Mouse (Mus musculus): ENCODE data around the gene Aagab. TPM values are rescaled to one million over a fixed set of nuclear protein-coding genes. Genes with fewer than 3 reads are reported as not detected.
A peak's percentile ranks its signal among the peaks of the same experiment; 100 is the strongest.

Gene Aagab
- polyA plus RNA-seq, 1 experiment = 4.4 TPM

DNA sequence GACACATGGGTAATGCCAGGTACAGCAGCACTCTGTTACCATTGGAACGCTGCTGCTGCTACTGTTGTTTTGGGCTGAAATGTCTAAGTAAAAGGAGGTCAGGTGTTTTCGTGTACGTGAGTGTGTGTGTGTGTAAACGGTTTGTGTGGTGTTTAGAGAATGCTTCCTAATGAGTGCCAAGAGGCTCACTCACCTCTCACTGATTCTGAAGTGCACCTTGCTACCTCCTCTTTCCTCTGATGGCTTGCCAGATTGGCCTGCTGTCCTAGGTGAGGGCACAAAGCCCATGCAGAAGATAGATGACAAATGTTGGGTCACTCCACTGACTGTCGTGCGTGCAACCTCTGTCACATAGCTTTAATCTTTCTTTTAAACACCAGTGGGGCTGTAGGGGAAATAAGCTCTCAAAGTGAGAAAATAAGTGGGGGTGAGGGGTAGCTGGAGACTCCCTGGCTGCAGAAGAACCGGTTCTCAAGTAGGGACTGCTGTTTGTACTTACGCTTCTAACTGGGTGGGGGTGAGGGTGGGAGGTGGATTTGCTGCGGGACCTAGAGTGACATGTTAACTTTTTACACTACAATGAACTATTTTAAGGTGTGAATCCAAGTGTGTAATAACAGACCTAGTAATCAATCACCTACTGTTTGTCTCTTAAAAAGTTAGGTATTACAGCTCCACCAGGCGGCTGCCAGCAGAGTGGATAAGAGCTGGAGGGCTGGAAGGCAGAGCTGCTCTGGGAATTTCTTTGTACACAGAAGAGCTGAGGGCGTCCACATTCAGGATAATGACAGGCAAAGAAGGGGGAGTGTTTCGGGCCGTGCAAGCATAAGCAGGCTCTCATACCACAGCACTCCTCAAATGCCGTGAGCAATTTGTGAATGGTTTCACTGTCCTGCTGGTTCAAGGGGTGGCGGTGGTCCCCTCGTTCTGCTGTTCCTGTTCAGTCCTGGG, 10.4 kb downstream of the Aagab start:
- TF ChIP-seq GATA1 (IDR thresholded peaks at IDR 0.05; ENCODE audit: borderline replicate concordance, low read length) (no peak), FLI1 (IDR thresholded peaks at IDR 0.05; ENCODE audit: low read length) (no peak)
- peaks cover 65% of the 10 kb centered on the region for H3K36me3 ChIP-seq (replicated peaks; ENCODE audit: low read length)
- H3K4me1 ChIP-seq = peaks cover 78% of the 10 kb centered on the region
- no peaks in the 10 kb centered on the region for H3K9me3 ChIP-seq
- H3K4me3 ChIP-seq (replicated peaks) = peak overlapping the region; percentile 81
- no peaks in the 10 kb centered on the region for H3K27me3 ChIP-seq (replicated peaks)

DNA sequence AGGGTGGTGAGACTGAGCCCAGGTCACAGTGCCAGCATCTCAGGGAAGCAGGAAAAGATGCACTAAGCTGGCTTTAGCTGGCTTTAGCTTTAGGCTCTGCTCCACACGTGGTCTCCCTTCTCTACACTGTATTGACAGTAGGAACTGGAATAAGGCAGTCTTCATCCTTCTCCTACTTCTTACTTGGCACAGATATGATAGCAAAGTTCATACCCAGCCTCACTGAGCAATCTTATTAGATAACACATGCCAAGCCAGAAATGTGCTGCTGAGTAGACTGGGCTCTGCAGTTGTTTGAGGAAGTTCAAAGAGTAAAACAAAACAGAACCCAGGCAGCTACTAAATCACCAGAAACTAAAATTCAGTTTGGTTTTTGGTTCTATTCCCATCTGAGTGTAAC, 11.1 kb downstream of the Aagab start:
- TF ChIP-seq FLI1 (IDR thresholded peaks at IDR 0.05; ENCODE audit: low read length) (no peak), GATA1 (IDR thresholded peaks at IDR 0.05; ENCODE audit: borderline replicate concordance, low read length) (no peak)
- H3K36me3 ChIP-seq (replicated peaks; ENCODE audit: low read length) = peaks cover 65% of the 10 kb centered on the region

DNA sequence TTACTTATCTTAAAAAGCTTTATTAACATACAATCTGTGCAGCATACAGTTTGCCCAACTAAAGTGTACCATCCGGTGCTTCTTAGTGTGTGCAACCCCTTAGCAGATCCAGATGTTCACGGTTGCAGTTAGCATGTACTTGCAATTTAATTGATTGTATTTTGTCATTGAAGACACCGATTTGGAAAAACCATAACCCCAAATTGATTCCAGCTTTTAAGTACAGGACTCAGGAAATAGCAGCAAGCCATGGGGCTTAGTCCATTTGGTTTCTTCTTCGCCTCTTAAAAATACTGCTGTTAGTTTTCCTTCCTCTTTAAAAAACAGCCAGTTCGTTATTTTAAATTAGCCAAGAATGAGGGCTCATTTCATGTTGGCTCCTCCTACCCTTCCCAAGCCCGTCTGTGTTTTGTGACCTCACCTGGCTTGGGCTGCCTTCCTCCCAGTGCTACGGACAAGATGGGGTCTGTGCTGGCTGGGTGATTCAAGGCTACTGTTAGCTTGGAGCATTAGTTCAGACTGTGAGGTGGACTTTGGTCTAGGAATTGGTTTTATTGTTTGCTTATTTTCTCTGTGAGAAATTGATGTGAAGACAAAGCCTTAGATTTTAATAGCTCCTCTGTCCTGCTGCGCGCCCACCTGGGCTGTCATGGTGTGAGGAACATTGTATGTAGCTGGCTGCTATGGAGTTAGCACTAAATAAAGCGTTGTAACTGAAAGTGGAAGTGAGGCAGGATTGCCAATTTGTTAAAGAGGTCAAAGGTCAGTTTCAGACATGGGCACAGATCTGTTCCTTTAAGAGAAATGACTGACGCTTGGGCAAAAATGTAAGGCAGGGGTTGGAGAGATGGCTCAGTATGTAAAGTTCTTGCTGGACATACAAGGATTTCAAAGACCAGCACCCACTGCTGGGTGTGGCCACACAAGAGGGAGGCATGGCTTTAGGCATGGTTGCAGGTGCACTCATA, 11.8 kb downstream of the Aagab start:
- H3K4me3 ChIP-seq (replicated peaks) = peak overlapping the region; percentile 48
- peaks cover 63% of the 10 kb centered on the region for H3K36me3 ChIP-seq (replicated peaks; ENCODE audit: low read length)
- no peak for TF ChIP-seq FLI1 (IDR thresholded peaks at IDR 0.05; ENCODE audit: low read length)
- TF ChIP-seq GATA1 (IDR thresholded peaks at IDR 0.05; ENCODE audit: borderline replicate concordance, low read length) = no peak
- H3K27me3 ChIP-seq (replicated peaks) = no peaks in the 10 kb centered on the region
- H3K9me3 ChIP-seq = no peaks in the 10 kb centered on the region
- peaks cover 64% of the 10 kb centered on the region for H3K4me1 ChIP-seq

More for the DNA sequence above, 11.1 kb downstream of the Aagab start:
- Histone ChIP-seq H3K4me3 (replicated peaks) (peak overlapping the region; percentile 46), H3K4me1 (peaks cover 71% of the 10 kb centered on the region), H3K9me3 (no peaks in the 10 kb centered on the region), H3K27me3 (replicated peaks) (no peaks in the 10 kb centered on the region)

DNA sequence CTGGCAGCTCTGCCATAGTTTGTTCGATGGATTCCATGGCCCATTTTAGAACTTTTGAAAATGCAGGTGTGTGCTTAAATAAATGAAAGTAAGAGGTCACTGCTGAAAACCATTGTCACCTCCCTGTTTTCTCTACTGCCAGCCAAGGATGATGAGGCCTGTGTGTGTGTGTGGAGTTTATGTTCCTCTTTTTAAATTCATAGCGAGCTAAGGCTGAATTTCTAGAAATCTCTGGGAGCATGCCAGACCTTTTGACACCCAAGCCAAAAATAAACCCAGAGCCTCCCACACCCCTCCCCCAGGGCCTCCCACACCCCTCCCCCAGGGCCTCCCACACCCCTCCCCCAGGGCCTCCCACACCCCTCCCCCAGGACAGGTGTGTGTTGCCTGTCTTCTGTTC, 15.5 kb downstream of the Aagab start:
- H3K36me3 ChIP-seq (replicated peaks; ENCODE audit: low read length) = peaks cover 80% of the 10 kb centered on the region
- TF ChIP-seq GATA1 (IDR thresholded peaks at IDR 0.05; ENCODE audit: borderline replicate concordance, low read length) (no peak), FLI1 (IDR thresholded peaks at IDR 0.05; ENCODE audit: low read length) (no peak)

DNA sequence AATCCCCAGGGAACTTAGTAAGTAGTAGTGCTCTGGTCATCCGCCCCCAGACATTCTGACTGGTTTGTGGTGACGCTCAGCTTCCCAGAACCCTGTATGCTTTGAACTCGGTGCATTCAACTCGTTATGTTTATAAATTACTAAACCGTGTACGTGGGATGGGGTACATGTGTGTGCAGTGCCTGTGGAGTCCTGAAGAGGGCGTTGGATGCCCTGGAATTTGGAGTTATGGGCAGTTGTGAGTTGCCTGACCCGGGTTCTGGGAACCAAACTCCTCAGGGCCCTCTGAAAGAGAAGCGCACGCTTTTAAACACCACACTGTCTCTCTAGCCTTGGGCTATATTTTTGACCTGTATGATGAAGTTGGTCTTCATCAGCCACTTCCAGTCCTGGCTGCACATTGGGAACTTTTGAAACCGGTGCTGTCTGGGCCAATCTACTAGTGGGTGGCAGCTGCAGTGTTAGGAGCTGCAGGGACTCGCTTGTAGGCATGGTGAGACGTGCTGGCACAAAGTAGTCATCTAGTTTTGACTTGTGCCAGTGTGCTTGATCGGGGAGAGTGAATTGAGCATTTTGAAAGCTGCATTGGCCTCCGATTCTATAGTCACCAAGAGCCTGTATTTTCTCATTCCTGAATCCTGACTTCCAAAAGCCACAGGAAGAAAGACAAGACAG, 21.6 kb downstream of the Aagab start:
- Histone ChIP-seq H3K36me3 (replicated peaks; ENCODE audit: low read length) (peaks cover 97% of the 10 kb centered on the region), H3K4me1 (no peaks in the 10 kb centered on the region; the same call in 1 of the 2 replicates), H3K4me3 (replicated peaks) (no peak overlapping the region), H3K9me3 (no peaks in the 10 kb centered on the region), H3K27me3 (replicated peaks) (no peaks in the 10 kb centered on the region)
- TF ChIP-seq GATA1 (IDR thresholded peaks at IDR 0.05; ENCODE audit: borderline replicate concordance, low read length) (no peak), FLI1 (IDR thresholded peaks at IDR 0.05; ENCODE audit: low read length) (no peak)

More for the DNA sequence above, 15.5 kb downstream of the Aagab start:
- Histone ChIP-seq H3K9me3 (no peaks in the 10 kb centered on the region), H3K27me3 (replicated peaks) (no peaks in the 10 kb centered on the region), H3K4me1 (peaks cover 27% of the 10 kb centered on the region), H3K4me3 (replicated peaks) (no peak overlapping the region)

DNA sequence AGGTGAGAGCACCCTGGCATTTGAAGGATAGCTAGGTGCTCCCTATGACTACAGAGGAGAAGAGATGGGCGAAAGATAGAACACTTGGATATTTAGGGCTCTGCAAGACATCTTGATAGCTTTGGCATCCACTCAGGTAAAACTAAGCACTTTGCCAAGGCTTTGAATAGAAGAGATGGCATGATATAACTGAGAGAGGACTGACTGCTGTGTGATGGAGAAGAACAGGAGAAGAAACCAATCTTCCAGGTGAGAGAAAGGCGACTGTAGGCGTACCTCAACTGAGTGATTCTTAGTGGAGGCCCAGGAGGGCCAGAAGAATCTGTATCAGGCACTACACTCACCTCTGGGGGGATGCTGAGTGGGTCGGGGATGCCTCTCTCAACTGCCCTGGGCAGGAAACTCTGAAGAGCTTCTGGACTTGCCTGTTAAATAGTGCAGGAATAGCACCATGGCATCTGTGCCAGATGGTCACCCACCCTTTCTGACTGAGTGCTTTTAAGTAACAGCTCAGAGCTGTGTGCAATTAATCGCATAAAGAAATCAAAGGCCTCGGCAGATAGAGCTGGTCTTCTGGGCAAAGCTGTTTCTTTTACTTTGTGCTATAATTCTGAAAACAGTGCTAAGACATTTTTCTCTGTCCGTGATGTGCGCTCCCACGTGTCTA, 22.8 kb downstream of the Aagab start:
- no peaks in the 10 kb centered on the region; the same call in 1 of the 2 replicates for H3K4me1 ChIP-seq
- H3K4me3 ChIP-seq (replicated peaks) = no peak overlapping the region
- TF ChIP-seq FLI1 (IDR thresholded peaks at IDR 0.05; ENCODE audit: low read length) = no peak
- TF ChIP-seq GATA1 (IDR thresholded peaks at IDR 0.05; ENCODE audit: borderline replicate concordance, low read length) = no peak
- H3K9me3 ChIP-seq = no peaks in the 10 kb centered on the region
- no peaks in the 10 kb centered on the region for H3K27me3 ChIP-seq (replicated peaks)
- H3K36me3 ChIP-seq (replicated peaks; ENCODE audit: low read length) = peaks cover 100% of the 10 kb centered on the region

DNA sequence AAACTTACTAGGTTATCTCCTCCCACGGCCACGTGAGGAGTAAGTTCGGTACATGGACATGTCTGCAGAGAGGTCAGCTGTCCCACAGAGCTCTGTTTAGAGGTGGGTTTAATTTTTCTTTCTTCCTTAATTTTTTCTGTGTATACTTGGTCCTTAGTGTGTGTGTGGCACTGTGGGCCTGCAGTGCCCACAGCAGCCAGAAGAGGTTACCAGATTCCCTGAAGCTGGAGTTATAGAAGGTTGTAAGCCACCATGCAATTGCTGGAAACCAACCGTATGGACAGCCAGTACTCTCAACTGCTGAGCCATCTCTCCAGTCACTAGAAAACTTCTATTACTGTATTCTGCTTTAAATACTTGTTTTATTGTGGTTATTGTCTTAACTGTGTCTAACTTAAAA, 29.6 kb downstream of the Aagab start:
- Histone ChIP-seq H3K9me3 (no peaks in the 10 kb centered on the region), H3K36me3 (replicated peaks; ENCODE audit: low read length) (peaks cover 96% of the 10 kb centered on the region), H3K4me1 (peaks cover 32% of the 10 kb centered on the region), H3K4me3 (replicated peaks) (no peak overlapping the region), H3K27me3 (replicated peaks) (no peaks in the 10 kb centered on the region)
- TF ChIP-seq FLI1 (IDR thresholded peaks at IDR 0.05; ENCODE audit: low read length) = no peak
- no peak for TF ChIP-seq GATA1 (IDR thresholded peaks at IDR 0.05; ENCODE audit: borderline replicate concordance, low read length)

DNA sequence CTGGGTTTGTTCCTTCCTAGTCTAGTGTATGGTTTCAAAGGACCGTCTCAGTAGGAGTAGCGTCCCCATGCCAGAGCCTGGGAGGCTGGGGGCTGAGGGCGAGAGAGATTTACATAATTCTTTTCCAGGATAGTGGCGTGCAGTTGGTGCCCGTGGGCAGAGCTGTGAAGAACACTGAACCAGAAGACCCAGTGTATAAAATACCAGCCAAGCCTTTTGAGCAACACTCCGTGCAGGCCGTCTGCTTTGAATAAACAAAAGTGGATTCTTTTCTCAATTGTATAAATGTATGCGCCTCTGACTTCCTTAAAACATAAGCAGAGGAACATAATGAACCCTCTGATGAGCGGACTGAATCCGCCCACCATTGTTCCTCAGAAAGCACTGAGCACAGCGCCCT, 30.5 kb downstream of the Aagab start:
- H3K36me3 ChIP-seq (replicated peaks; ENCODE audit: low read length) = peaks cover 96% of the 10 kb centered on the region
- peaks cover 32% of the 10 kb centered on the region for H3K4me1 ChIP-seq
- no peak for TF ChIP-seq GATA1 (IDR thresholded peaks at IDR 0.05; ENCODE audit: borderline replicate concordance, low read length)
- no peak for TF ChIP-seq FLI1 (IDR thresholded peaks at IDR 0.05; ENCODE audit: low read length)
- H3K9me3 ChIP-seq = no peaks in the 10 kb centered on the region
- no peak overlapping the region for H3K4me3 ChIP-seq (replicated peaks)
- H3K27me3 ChIP-seq (replicated peaks) = no peaks in the 10 kb centered on the region

DNA sequence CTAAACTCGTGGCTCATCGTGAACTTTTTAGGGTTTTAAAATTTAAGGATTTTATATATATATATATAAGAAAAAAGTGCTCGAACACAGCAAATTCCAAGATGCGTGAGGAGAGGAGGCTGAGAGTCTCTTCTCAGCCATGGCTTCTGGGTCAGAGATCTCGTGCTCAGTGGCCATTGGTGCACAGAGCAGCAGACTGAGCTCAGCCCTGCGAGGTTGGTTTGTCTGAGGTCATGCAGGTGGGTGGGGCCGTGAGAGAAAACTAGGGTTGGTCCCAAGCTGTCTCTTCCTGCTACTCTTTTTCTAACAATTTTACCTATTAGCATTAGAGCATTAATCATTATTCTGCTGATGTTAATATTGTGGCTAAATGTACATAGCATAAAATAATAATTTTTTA, 30.9 kb downstream of the Aagab start:
- Histone ChIP-seq H3K36me3 (replicated peaks; ENCODE audit: low read length) (peaks cover 96% of the 10 kb centered on the region), H3K4me3 (replicated peaks) (no peak overlapping the region), H3K9me3 (no peaks in the 10 kb centered on the region), H3K4me1 (peaks cover 32% of the 10 kb centered on the region), H3K27me3 (replicated peaks) (no peaks in the 10 kb centered on the region)
- TF ChIP-seq FLI1 (IDR thresholded peaks at IDR 0.05; ENCODE audit: low read length) (no peak), GATA1 (IDR thresholded peaks at IDR 0.05; ENCODE audit: borderline replicate concordance, low read length) (no peak)
